Mouse (Mus musculus) erythroblast, embryonic 14.5 days (primary cell): ENCODE measurements at regions not wholly inside any gene's neighbourhood (a gene's known extent, or its start where the extent isn't known, plus 50 kb on each side); places are given as distances from the start of the nearest gene placed in this dataset.

Source experiments
- H3K27me3 ChIP-seq: 2 replicates; pipeline ENCODE4 v1.6.1; 2012; ENCODE audit warnings: inconsistent platforms; ENCODE audit not compliant: control insufficient read depth
- H3K36me3 ChIP-seq: 2 replicates; pipeline ENCODE4 v1.6.1; 2012; ENCODE audit warnings: mild to moderate bottlenecking, inconsistent platforms; ENCODE audit not compliant: control insufficient read depth
- H3K4me1 ChIP-seq: 2 replicates; pipeline ENCODE4 v1.6.1; 2012; ENCODE audit warnings: inconsistent platforms; ENCODE audit not compliant: control insufficient read depth
- H3K4me3 ChIP-seq: replicated peaks from 2 replicates; pipeline ENCODE3; 2012; ENCODE audit warnings: moderate library complexity, mild to moderate bottlenecking, inconsistent platforms
- H3K9me3 ChIP-seq: 2 replicates; pipeline ENCODE4 v1.6.1; 2012; ENCODE audit warnings: low read length, inconsistent platforms, mixed read lengths; ENCODE audit not compliant: control insufficient read depth
- GATA1 ChIP-seq: IDR thresholded peaks from 2 replicates; pipeline ENCODE4 v1.6.1; 2012; ENCODE audit warnings: low read length, inconsistent platforms, mixed read lengths
- TAL1 ChIP-seq: IDR thresholded peaks from 3 replicates; pipeline ENCODE4 v1.6.1; 2012; ENCODE audit warnings: low read length, inconsistent platforms, mixed read lengths

DNA sequence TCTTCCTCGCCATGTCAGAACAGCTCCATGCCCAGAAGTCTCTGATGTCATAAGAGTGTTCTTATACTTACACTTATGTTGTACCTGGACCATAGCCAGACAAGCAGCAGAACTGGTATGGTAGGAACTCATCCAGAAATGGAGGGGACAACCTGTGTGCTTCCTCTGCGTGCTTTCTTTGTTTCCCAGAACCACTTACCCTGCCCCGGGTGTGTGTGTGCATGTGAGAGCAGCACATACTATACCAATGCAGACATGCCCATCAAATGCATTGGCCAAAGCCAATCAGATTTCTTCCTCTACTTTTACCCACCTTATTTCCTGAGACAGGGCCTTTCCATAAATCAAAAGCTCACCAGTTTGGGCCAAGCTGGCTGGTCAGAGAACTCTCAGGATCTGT is 99.2 kb upstream of the Cd180 start:
- Histone ChIP-seq H3K9me3 (no peaks in the 10 kb centered on the region), H3K27me3 (no peaks in the 10 kb centered on the region), H3K36me3 (no peaks in the 10 kb centered on the region)

DNA sequence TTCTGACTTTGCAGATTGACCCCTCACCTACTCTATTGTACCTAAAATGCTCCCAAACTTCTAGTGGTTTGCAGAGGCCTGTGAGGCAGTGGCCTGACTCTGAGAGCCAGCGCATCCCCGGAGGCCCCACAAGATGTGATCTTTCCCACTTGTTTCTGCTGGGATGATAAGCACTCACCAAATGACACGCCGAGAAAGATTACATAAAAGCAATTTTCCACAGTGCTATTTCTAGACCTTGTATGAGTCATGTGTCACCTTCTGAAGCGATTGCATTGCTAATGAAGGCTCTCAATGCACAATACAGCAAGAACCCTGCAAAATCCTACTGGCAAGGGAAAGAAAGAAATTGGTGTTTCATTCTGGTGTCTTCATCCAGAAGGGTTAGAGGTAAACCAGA is 97.8 kb upstream of the Cd180 start:
- Histone ChIP-seq H3K36me3 (no peaks in the 10 kb centered on the region), H3K4me3 (no peak overlapping the region), H3K9me3 (no peaks in the 10 kb centered on the region), H3K4me1 (no peaks in the 10 kb centered on the region), H3K27me3 (no peaks in the 10 kb centered on the region)
- TF ChIP-seq GATA1, result no peak
- no peak for TF ChIP-seq TAL1

More for the DNA sequence above, 99.2 kb upstream of the Cd180 start:
- Histone ChIP-seq H3K4me1 (no peaks in the 10 kb centered on the region), H3K4me3 (no peak overlapping the region)
- TF ChIP-seq TAL1 (no peak), GATA1 (no peak)

DNA sequence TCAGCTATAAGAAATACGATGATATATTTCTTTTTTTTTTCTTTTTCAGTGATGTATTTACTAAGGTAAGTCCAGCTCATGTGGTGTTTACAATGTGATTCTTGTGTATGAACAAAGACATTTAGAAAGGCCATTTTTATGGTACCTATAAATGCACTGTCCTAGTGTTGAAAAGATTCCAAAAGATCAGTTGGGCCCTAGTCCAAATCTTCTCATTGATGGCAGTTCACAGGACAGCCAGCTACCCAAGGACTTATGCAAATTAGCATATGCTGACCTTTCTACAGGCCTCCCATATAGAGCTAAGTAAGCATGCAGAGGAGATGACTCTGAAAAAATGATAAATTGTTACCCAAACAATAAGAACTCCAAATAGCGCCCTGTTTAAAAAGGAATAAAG is 97.3 kb upstream of the Cd180 start:
- TF ChIP-seq TAL1, result no peak
- no peak for TF ChIP-seq GATA1
- H3K4me1 ChIP-seq, result no peaks in the 10 kb centered on the region
- H3K9me3 ChIP-seq, result no peaks in the 10 kb centered on the region
- H3K4me3 ChIP-seq, result no peak overlapping the region
- H3K36me3 ChIP-seq, result no peaks in the 10 kb centered on the region
- H3K27me3 ChIP-seq, result no peaks in the 10 kb centered on the region

DNA sequence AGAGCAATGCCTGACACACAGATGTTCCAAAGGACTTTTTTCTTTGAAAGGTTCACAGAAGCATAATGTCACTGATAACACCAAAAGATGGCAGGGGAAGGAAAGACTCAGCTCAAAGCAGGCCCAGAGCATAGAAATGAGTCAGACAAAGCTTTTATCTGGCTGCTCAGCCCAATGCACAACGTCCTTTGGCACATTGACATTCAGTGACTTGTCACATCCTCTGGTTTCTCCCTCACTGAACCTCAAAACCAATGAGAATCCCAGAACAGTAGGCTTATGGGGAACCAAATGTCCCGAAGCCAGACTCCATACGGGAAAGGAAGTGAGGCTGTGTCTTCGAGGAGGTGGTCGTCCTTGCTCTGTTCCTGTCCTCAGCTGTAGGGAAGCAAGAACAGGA is 95.2 kb upstream of the Cd180 start:
- TF ChIP-seq GATA1 (no peak), TAL1 (no peak)
- no peaks in the 10 kb centered on the region for H3K4me1 ChIP-seq
- H3K36me3 ChIP-seq, result no peaks in the 10 kb centered on the region
- H3K27me3 ChIP-seq, result no peaks in the 10 kb centered on the region
- H3K9me3 ChIP-seq, result no peaks in the 10 kb centered on the region
- H3K4me3 ChIP-seq, result no peak overlapping the region

DNA sequence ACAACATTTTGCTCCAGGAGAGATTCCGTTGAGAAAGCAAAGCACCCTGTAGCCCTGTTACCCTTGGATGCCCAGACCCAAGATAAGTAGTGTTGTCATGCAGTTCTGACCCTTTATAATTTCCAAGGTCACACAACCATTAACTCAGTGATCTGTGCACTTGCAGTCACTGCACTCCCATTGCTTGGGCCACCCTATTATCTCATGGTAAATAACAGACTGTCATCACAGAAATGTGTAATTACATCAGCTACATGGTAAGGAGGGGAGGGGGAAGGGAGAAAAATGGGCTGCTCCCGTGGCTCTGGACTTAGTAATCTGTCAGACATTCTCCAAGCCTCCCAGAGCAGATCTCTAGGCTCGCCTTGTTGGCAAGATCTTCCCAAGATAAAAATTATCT is 93.8 kb upstream of the Cd180 start:
- Histone ChIP-seq H3K36me3 (no peaks in the 10 kb centered on the region), H3K9me3 (no peaks in the 10 kb centered on the region), H3K27me3 (no peaks in the 10 kb centered on the region), H3K4me3 (no peak overlapping the region), H3K4me1 (no peaks in the 10 kb centered on the region)
- TF ChIP-seq TAL1 (no peak), GATA1 (no peak)

DNA sequence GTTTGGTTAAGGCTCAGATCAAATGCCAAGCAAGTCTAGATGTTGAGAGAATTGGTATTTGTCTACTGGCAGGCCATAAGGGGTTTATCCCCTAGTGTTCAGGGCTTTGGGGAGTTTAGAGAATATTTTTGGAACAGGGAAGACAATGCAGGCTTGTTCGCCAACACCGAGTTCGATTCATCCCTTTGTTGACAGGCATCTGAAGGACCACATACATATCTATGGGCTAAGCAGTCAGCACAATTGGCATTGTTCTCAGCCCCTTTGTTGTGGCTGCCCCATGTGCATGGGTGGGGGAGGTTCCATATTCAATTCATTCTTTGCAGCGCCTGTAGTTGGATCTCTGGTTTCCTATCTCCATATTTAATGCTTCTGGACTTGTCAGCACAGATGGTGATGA is 93.3 kb upstream of the Cd180 start:
- Histone ChIP-seq H3K4me1 (no peaks in the 10 kb centered on the region), H3K36me3 (no peaks in the 10 kb centered on the region), H3K9me3 (no peaks in the 10 kb centered on the region), H3K27me3 (no peaks in the 10 kb centered on the region), H3K4me3 (no peak overlapping the region)
- TF ChIP-seq GATA1 (no peak), TAL1 (no peak)

DNA sequence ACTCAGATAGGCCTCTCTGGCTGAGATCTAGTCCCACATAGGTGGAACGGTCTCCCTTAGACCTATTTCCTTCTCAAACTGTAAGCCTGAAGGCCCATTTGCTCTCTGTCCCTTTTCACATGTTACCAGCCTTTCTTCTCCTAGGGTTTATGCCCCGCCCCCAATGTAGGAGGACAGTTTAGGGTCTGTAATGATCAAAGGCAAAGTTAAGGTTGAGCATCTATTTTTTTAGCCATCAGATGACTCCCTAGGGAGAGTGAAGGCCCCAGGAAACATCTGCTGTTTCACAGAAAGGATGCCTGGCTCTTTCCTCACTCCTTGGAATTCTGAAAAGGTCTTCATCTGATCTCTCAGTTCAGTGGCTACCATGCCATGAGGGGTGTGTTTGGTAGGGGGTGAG is 68.9 kb upstream of the Cd180 start:
- no peaks in the 10 kb centered on the region for H3K27me3 ChIP-seq
- no peaks in the 10 kb centered on the region for H3K9me3 ChIP-seq
- H3K4me3 ChIP-seq, result no peak overlapping the region
- TF ChIP-seq TAL1 (no peak), GATA1 (no peak)
- H3K4me1 ChIP-seq, result no peaks in the 10 kb centered on the region
- no peaks in the 10 kb centered on the region for H3K36me3 ChIP-seq

DNA sequence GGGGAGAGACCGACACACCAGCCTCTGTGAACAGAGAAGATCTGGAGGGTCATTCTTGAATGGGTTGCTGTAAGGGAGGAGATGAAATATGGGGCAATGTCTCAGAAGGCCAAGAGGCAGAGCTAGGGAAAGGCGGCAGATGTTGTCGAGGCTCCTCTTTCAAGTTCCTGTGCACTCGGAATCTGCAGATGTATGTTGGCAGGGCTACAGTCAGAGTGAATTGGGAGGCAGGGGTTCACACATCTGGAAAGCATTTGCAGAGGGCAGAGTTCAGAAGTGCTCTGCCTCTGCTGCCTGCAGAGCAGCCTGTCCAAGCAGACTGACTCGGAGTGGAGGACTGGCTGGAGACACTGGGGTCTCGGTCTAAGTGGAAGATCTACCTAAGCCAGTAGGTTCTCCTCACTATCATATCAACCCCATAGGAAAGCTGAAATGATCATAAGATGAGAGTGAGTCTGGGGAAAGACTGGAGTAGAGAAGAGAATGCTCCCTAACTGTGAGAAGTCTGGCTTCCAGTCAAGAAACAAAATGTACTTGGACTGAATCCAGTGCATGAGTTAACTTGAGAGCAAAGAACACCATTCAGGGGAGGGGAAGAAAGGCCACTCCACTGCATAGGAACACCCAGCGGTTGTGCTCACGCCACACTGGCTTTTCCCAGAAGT is 68.1 kb upstream of the Cd180 start:
- H3K36me3 ChIP-seq, result no peaks in the 10 kb centered on the region

DNA sequence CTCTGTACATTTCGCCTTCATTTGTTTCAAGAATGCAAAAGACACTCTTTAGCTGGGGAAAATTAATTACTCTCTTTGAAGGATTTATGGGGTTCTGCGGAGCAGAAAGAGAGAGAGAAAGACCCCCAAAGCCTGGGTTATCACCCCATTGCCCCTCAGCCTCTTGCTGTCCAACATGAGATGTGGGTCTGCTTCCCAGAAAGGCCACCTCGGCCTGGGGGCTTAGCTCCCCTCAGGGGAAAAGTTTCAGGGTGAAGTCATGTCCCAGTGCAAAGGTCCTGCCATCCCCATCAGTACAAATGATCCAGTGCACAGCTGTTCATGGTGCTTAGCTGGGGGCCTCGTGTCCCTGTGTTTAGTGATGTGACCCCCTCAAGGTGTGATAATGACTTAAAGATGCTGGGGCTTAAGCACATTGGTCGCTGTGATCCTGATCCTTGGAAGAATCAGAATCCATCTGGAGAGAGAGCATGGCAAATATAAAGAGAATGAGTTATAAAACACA is 67.5 kb upstream of the Cd180 start:
- Histone ChIP-seq H3K4me3 (no peak overlapping the region), H3K36me3 (no peaks in the 10 kb centered on the region), H3K27me3 (no peaks in the 10 kb centered on the region), H3K9me3 (no peaks in the 10 kb centered on the region), H3K4me1 (no peaks in the 10 kb centered on the region)
- TF ChIP-seq GATA1, result no peak
- no peak for TF ChIP-seq TAL1

More for the DNA sequence above, 68.1 kb upstream of the Cd180 start:
- Histone ChIP-seq H3K4me1 (no peaks in the 10 kb centered on the region), H3K9me3 (no peaks in the 10 kb centered on the region), H3K27me3 (no peaks in the 10 kb centered on the region), H3K4me3 (no peak overlapping the region)
- TF ChIP-seq TAL1, result no peak
- TF ChIP-seq GATA1, result no peak

DNA sequence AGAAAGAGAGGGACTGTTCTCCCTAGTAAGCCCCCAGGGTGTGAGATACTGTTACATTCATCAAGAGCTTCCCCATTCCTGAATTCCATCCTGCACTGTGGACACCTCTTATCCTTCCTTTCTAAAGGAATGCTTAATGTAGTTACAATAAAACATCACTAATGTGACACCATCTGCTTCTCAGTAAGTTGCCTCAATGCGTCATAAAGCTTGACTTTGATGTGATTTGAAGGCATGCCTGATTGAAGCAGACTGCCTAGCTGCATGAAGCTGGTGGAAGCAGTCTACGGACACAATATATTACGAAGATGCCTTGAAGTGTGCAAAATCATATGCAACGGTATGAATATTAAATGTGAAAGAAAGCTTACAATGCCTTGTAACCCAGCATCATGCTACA is 65.6 kb upstream of the Cd180 start:
- Histone ChIP-seq H3K36me3 (no peaks in the 10 kb centered on the region), H3K27me3 (no peaks in the 10 kb centered on the region), H3K4me3 (no peak overlapping the region), H3K4me1 (no peaks in the 10 kb centered on the region), H3K9me3 (no peaks in the 10 kb centered on the region)
- TF ChIP-seq GATA1 (no peak), TAL1 (no peak)
